Mouse (Mus musculus) small intestine, adult 2 months (tissue): ENCODE data around the gene Mfsd6.

Source experiments
- CTCF ChIP-seq: fragments of 200-500 bp; IDR thresholded peaks from 2 replicates; pipeline ENCODE4 v1.5.1; 2012; ENCODE audit warnings: low read depth, mild to moderate bottlenecking, control low read depth, inconsistent platforms, low read length, moderate library complexity, mixed read lengths; ENCODE audit not compliant: insufficient replicate concordance, insufficient read length; ENCODE audit errors: extremely low read depth
- POLR2A ChIP-seq: fragments of 200-500 bp; IDR thresholded peaks from 2 replicates; pipeline ENCODE4 v1.6.1; 2012; ENCODE audit warnings: low read depth, mild to moderate bottlenecking, control low read depth, inconsistent platforms, low read length, moderate library complexity

DNA sequence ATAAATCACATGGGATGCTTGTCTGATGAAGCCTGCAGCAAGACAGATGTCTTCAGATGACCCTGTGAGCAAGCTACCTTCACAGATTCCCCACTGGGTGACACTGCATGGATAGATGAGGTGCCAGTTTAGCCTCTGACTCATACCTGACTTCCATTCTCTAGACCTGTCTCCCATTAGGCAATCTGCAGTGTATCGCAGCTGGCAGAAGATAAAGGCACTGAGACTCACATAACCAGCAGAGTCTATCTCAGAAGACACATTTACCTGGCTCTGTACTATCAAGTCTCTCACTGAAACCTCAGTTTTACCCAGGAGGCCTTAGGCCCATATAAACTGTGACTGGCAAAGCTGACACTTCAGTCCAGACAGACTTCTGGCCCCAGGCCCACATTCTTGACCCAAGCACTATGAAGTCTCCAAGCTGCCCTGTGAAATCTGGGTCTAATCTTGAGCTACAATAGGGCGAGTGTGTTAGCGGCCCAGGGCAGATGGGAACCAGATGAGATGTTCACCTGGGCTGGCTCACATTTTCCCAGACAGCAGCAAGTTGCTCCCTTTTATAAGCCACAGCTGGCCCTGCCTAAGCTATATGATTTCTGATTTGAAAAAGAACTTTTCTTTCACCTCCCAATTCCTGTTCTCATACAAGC, 74.5 kb downstream of the Mfsd6 start:
- TF ChIP-seq POLR2A (no peak), CTCF (no peak)
